Mouse (Mus musculus): ENCODE measurements around the gene Abhd12b. TPM values are rescaled to one million over a fixed set of nuclear protein-coding genes. Genes with fewer than 3 reads are reported as not detected.

Abhd12b gene
- polyA plus RNA-seq, 2 experiments = 0.04 TPM; not detected in 1

GRCm38 (mm10) chr12:70218795-70219540 is 65.0 kb downstream of the Abhd12b start:
- H3K27ac ChIP-seq (replicated peaks; ENCODE audit: low read depth, low read length) = no peak overlapping the region
- ATAC-seq (ENCODE audit: low FRiP score, low read depth) (no peak), DNase-seq (ENCODE audit: low spot score) (no peak)
- H3K9ac ChIP-seq (ENCODE audit: low read depth, low read length, severe bottlenecking) = no peak overlapping the region
- no peaks in the 10 kb centered on the region for H3K4me1 ChIP-seq (ENCODE audit: control insufficient read depth, insufficient read depth, low read length)
- no peaks in the 10 kb centered on the region for H3K36me3 ChIP-seq (ENCODE audit: control insufficient read depth, insufficient read depth, low read length)
- TF ChIP-seq POLR2A (IDR thresholded peaks at IDR 0.05; ENCODE audit: borderline replicate concordance, extremely low read depth, insufficient read depth, insufficient read length) = no peak
- 78% methylated on average over 8 of the region's 8 CpGs for WGBS
- H3K9me3 ChIP-seq (ENCODE audit: control insufficient read depth, low read length) = no peaks in the 10 kb centered on the region
- H3K4me2 ChIP-seq (replicated peaks; ENCODE audit: low read depth, low read length, severe bottlenecking) = no peak overlapping the region
- H3K4me3 ChIP-seq (replicated peaks; ENCODE audit: low read length) = no peak overlapping the region
- H3K27me3 ChIP-seq (ENCODE audit: control insufficient read depth, insufficient read depth, low read length) = no peaks in the 10 kb centered on the region

DNA sequence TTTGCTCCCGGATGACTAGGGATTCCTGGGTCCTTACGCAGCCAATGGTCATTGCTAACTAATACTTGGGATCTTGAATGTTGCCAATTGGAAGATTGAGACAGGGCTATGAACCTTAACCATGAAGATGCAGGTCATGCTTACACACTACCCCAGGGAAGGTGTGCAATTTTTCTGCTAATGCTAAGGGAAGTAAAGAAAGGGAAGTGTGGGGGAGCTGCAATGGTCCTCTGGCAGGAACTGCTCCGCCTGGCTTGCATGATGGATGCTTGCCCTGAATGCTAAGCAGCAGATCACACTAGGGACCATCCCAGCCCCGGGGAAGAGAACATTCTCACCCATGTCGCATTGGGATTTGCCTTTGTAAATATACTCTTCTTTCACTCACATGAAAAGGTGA is 67.5 kb downstream of the Abhd12b start:
- Histone ChIP-seq H3K27ac (replicated peaks; ENCODE audit: low read depth, low read length) (no peak overlapping the region), H3K9ac (ENCODE audit: low read depth, low read length, severe bottlenecking) (no peak overlapping the region), H3K27me3 (ENCODE audit: control insufficient read depth, insufficient read depth, low read length) (no peaks in the 10 kb centered on the region), H3K4me3 (replicated peaks; ENCODE audit: low read length) (no peak overlapping the region), H3K36me3 (ENCODE audit: control insufficient read depth, insufficient read depth, low read length) (no peaks in the 10 kb centered on the region), H3K4me1 (ENCODE audit: control insufficient read depth, insufficient read depth, low read length) (peaks cover 2% of the 10 kb centered on the region), H3K4me2 (replicated peaks; ENCODE audit: low read depth, low read length, severe bottlenecking) (no peak overlapping the region), H3K9me3 (ENCODE audit: control insufficient read depth, low read length) (no peaks in the 10 kb centered on the region)
- 78% methylated on average over 5 of the region's 5 CpGs for WGBS
- DNase-seq (ENCODE audit: low spot score) (no peak), ATAC-seq (ENCODE audit: low FRiP score, low read depth) (no peak)
- TF ChIP-seq POLR2A (IDR thresholded peaks at IDR 0.05; ENCODE audit: borderline replicate concordance, extremely low read depth, insufficient read depth, insufficient read length) = no peak

GRCm38 (mm10) chr12:70223331-70223730 is 69.4 kb downstream of the Abhd12b start:
- H3K36me3 ChIP-seq (ENCODE audit: control insufficient read depth, insufficient read depth, low read length) = no peaks in the 10 kb centered on the region
- H3K27ac ChIP-seq (replicated peaks; ENCODE audit: low read depth, low read length) = no peak overlapping the region
- DNase-seq (ENCODE audit: low spot score) (no peak), ATAC-seq (ENCODE audit: low FRiP score, low read depth) (no peak)
- WGBS = 74% methylated on average over 4 of the region's 4 CpGs
- no peaks in the 10 kb centered on the region for H3K9me3 ChIP-seq (ENCODE audit: control insufficient read depth, low read length)
- TF ChIP-seq POLR2A (IDR thresholded peaks at IDR 0.05; ENCODE audit: borderline replicate concordance, extremely low read depth, insufficient read depth, insufficient read length) = no peak
- peaks cover 8% of the 10 kb centered on the region for H3K4me1 ChIP-seq (ENCODE audit: control insufficient read depth, insufficient read depth, low read length)
- H3K9ac ChIP-seq (ENCODE audit: low read depth, low read length, severe bottlenecking) = no peak overlapping the region
- no peak overlapping the region for H3K4me3 ChIP-seq (replicated peaks; ENCODE audit: low read length)
- no peak overlapping the region for H3K4me2 ChIP-seq (replicated peaks; ENCODE audit: low read depth, low read length, severe bottlenecking)
- no peaks in the 10 kb centered on the region for H3K27me3 ChIP-seq (ENCODE audit: control insufficient read depth, insufficient read depth, low read length)

DNA sequence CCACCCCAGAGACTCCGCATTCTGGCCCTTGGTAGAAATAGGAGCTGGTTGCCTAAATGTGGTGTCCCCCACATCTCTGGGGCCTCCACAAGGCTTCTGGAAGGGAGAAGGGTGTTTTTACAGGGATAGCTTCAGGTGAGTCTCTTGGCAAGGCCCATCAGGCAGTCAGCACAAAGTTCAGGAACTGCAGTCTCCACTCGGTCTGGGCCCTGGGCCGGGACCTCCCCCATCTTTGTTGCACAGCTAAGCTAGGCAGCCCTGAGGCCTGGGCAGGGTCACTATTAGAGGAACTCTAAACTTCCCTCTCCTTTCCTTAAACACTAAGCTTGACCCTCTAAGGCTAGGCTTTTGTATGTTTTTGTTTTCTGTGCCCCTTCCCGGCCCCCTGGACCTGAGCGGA is 72.7 kb downstream of the Abhd12b start:
- H3K4me2 ChIP-seq (replicated peaks; ENCODE audit: low read depth, low read length, severe bottlenecking) = peak overlapping the region; percentile 93
- H3K27me3 ChIP-seq (ENCODE audit: control insufficient read depth, insufficient read depth, low read length) = no peaks in the 10 kb centered on the region
- no peak for TF ChIP-seq POLR2A (IDR thresholded peaks at IDR 0.05; ENCODE audit: borderline replicate concordance, extremely low read depth, insufficient read depth, insufficient read length)
- H3K9ac ChIP-seq (ENCODE audit: low read depth, low read length, severe bottlenecking) = peak overlapping the region; percentile 62
- no peak overlapping the region for H3K27ac ChIP-seq (replicated peaks; ENCODE audit: low read depth, low read length)
- H3K4me3 ChIP-seq (replicated peaks; ENCODE audit: low read length) = peak overlapping the region; percentile 48
- ATAC-seq (ENCODE audit: low FRiP score, low read depth) (no peak), DNase-seq (ENCODE audit: low spot score) (no peak)
- H3K9me3 ChIP-seq (ENCODE audit: control insufficient read depth, low read length) = no peaks in the 10 kb centered on the region
- WGBS = 38% methylated on average over 5 of the region's 5 CpGs
- no peaks in the 10 kb centered on the region for H3K36me3 ChIP-seq (ENCODE audit: control insufficient read depth, insufficient read depth, low read length)
- H3K4me1 ChIP-seq (ENCODE audit: control insufficient read depth, insufficient read depth, low read length) = peaks cover 8% of the 10 kb centered on the region

- H3K4me1 ChIP-seq (ENCODE audit: control insufficient read depth, insufficient read depth, low read length) = peaks cover 8% of the 10 kb centered on the region
- no peaks in the 10 kb centered on the region for H3K36me3 ChIP-seq (ENCODE audit: control insufficient read depth, insufficient read depth, low read length)
- under 1% methylated on average over 43 of the region's 52 CpGs for WGBS
- DNase-seq (ENCODE audit: low spot score) (peak; percentile 75), ATAC-seq (ENCODE audit: low FRiP score, low read depth) (peak; percentile 88)
- peak overlapping the region; percentile 62 for H3K9ac ChIP-seq (ENCODE audit: low read depth, low read length, severe bottlenecking)
- peak overlapping the region; percentile 48 for H3K4me3 ChIP-seq (replicated peaks; ENCODE audit: low read length)
- H3K27ac ChIP-seq (replicated peaks; ENCODE audit: low read depth, low read length) = no peak overlapping the region
- peak overlapping the region; percentile 93 for H3K4me2 ChIP-seq (replicated peaks; ENCODE audit: low read depth, low read length, severe bottlenecking)
- no peaks in the 10 kb centered on the region for H3K9me3 ChIP-seq (ENCODE audit: control insufficient read depth, low read length)
- no peak for TF ChIP-seq POLR2A (IDR thresholded peaks at IDR 0.05; ENCODE audit: borderline replicate concordance, extremely low read depth, insufficient read depth, insufficient read length)
- no peaks in the 10 kb centered on the region for H3K27me3 ChIP-seq (ENCODE audit: control insufficient read depth, insufficient read depth, low read length)
Measured at GRCm38 (mm10) chr12:70227121-70227932, 73.4 kb downstream of the Abhd12b start.

Measured in limb, embryonic 14.5 days (tissue).